Mouse (Mus musculus): ENCODE data around the gene Snap29. TPM values are rescaled to one million over a fixed set of nuclear protein-coding genes. Genes with fewer than 3 reads are reported as not detected.

The Snap29 gene
- polyA plus RNA-seq, 1 experiment from 2014 or later, result 107 TPM

- WGBS (ENCODE audit: missing documents), result under 1% methylated on average over 63 of the region's 63 CpGs
- Histone ChIP-seq H3K79me2 (ENCODE audit: inconsistent target) (peaks cover 49% of the 10 kb centered on the region), H3K36me3 (ENCODE audit: inconsistent target) (no peaks in the 10 kb centered on the region), H3K4me3 (ENCODE audit: inconsistent target) (peak within 1 kb of the TSS; percentile 97), H3K27ac (peak within 1 kb of the TSS; percentile 57)
Observed at GRCm38 (mm10) chr16:17451541-17452372, 46.0 kb downstream of the Snap29 start, which contains the start of gene Crkl. Gene Crkl (plus strand): TSS chr16:17451987.

GRCm38 (mm10) chr16:17452373-17452715, 46.6 kb downstream of the Snap29 start:
- 1% methylated on average over 24 of the region's 24 CpGs for WGBS (ENCODE audit: missing documents)
- Histone ChIP-seq H3K79me2 (ENCODE audit: inconsistent target) (peaks cover 55% of the 10 kb centered on the region), H3K36me3 (ENCODE audit: inconsistent target) (peaks cover under 1% of the 10 kb centered on the region; the same call in 1 of the 2 replicates)

GRCm38 (mm10) chr16:17456901-17457300, 51.1 kb downstream of the Snap29 start:
- Histone ChIP-seq H3K4me3 (ENCODE audit: inconsistent target) (no peak overlapping the region), H3K79me2 (ENCODE audit: inconsistent target) (peaks cover 100% of the 10 kb centered on the region), H3K36me3 (ENCODE audit: inconsistent target) (peaks cover 5% of the 10 kb centered on the region; the same call in 1 of the 2 replicates), H3K27ac (no peak overlapping the region)
- WGBS (ENCODE audit: missing documents), result 100% methylated on average over 1 of the region's 1 CpGs

More at GRCm38 (mm10) chr16:17452373-17452715, 46.6 kb downstream of the Snap29 start:
- Histone ChIP-seq H3K27ac (peak overlapping the region; percentile 51), H3K4me3 (ENCODE audit: inconsistent target) (peak overlapping the region; percentile 97)

GRCm38 (mm10) chr16:17460254-17460653, 54.5 kb downstream of the Snap29 start:
- no peak overlapping the region for H3K27ac ChIP-seq
- peaks cover 5% of the 10 kb centered on the region; the same call in 1 of the 2 replicates for H3K36me3 ChIP-seq (ENCODE audit: inconsistent target)
- 84% methylated on average over 4 of the region's 4 CpGs for WGBS (ENCODE audit: missing documents)

GRCm38 (mm10) chr16:17461596-17461995, 55.8 kb downstream of the Snap29 start:
- Histone ChIP-seq H3K79me2 (ENCODE audit: inconsistent target) (peaks cover 100% of the 10 kb centered on the region), H3K36me3 (ENCODE audit: inconsistent target) (peaks cover 5% of the 10 kb centered on the region; the same call in 1 of the 2 replicates), H3K27ac (no peak overlapping the region; the same call in 1 of the 2 replicates), H3K4me3 (ENCODE audit: inconsistent target) (no peak overlapping the region)
- 13% methylated on average over 1 of the region's 1 CpGs for WGBS (ENCODE audit: missing documents)

More at GRCm38 (mm10) chr16:17460254-17460653, 54.5 kb downstream of the Snap29 start:
- H3K79me2 ChIP-seq (ENCODE audit: inconsistent target), result peaks cover 100% of the 10 kb centered on the region
- H3K4me3 ChIP-seq (ENCODE audit: inconsistent target), result no peak overlapping the region

GRCm38 (mm10) chr16:17463184-17463583, 57.4 kb downstream of the Snap29 start:
- H3K36me3 ChIP-seq (ENCODE audit: inconsistent target), result no peaks in the 10 kb centered on the region

GRCm38 (mm10) chr16:17466875-17467663, 61.3 kb downstream of the Snap29 start:
- Histone ChIP-seq H3K27ac (no peak overlapping the region), H3K4me3 (ENCODE audit: inconsistent target) (no peak overlapping the region), H3K36me3 (ENCODE audit: inconsistent target) (peaks cover 12% of the 10 kb centered on the region), H3K79me2 (ENCODE audit: inconsistent target) (peaks cover 100% of the 10 kb centered on the region)
- WGBS (ENCODE audit: missing documents), result 79% methylated on average over 4 of the region's 4 CpGs

More at GRCm38 (mm10) chr16:17463184-17463583, 57.4 kb downstream of the Snap29 start:
- Histone ChIP-seq H3K79me2 (ENCODE audit: inconsistent target) (peaks cover 100% of the 10 kb centered on the region), H3K4me3 (ENCODE audit: inconsistent target) (no peak overlapping the region), H3K27ac (no peak overlapping the region)
- 93% methylated on average over 2 of the region's 2 CpGs for WGBS (ENCODE audit: missing documents)

- Histone ChIP-seq H3K27ac (no peak overlapping the region), H3K36me3 (ENCODE audit: inconsistent target) (peaks cover 14% of the 10 kb centered on the region), H3K4me3 (ENCODE audit: inconsistent target) (no peak overlapping the region), H3K79me2 (ENCODE audit: inconsistent target) (peaks cover 100% of the 10 kb centered on the region)
- WGBS (ENCODE audit: missing documents), result 89% methylated on average over 6 of the region's 6 CpGs
Observed at GRCm38 (mm10) chr16:17472498-17472897, 66.7 kb downstream of the Snap29 start.

GRCm38 (mm10) chr16:17474091-17474490, 68.3 kb downstream of the Snap29 start:
- Histone ChIP-seq H3K36me3 (ENCODE audit: inconsistent target) (peaks cover 10% of the 10 kb centered on the region), H3K27ac (no peak overlapping the region), H3K79me2 (ENCODE audit: inconsistent target) (peaks cover 100% of the 10 kb centered on the region), H3K4me3 (ENCODE audit: inconsistent target) (no peak overlapping the region)

- H3K36me3 ChIP-seq (ENCODE audit: inconsistent target), result 0 out of 2 replicates have a peak, but pooled peaks cover 6% of the 10 kb centered on the region
Observed at GRCm38 (mm10) chr16:17474761-17475160, 69.0 kb downstream of the Snap29 start.

GRCm38 (mm10) chr16:17475326-17475725, 69.5 kb downstream of the Snap29 start:
- H3K4me3 ChIP-seq (ENCODE audit: inconsistent target), result no peak overlapping the region
- 94% methylated on average over 3 of the region's 4 CpGs for WGBS (ENCODE audit: missing documents)
- H3K36me3 ChIP-seq (ENCODE audit: inconsistent target), result 0 out of 2 replicates have a peak, but pooled peaks cover 6% of the 10 kb centered on the region
- peaks cover 100% of the 10 kb centered on the region for H3K79me2 ChIP-seq (ENCODE audit: inconsistent target)
- H3K27ac ChIP-seq, result no peak overlapping the region

More at GRCm38 (mm10) chr16:17474761-17475160, 69.0 kb downstream of the Snap29 start:
- Histone ChIP-seq H3K79me2 (ENCODE audit: inconsistent target) (peaks cover 100% of the 10 kb centered on the region), H3K27ac (no peak overlapping the region), H3K4me3 (ENCODE audit: inconsistent target) (no peak overlapping the region)
- WGBS (ENCODE audit: missing documents), result 89% methylated on average over 2 of the region's 2 CpGs

- 65% methylated on average over 4 of the region's 4 CpGs for WGBS (ENCODE audit: missing documents)
- Histone ChIP-seq H3K36me3 (ENCODE audit: inconsistent target) (peaks cover 7% of the 10 kb centered on the region), H3K79me2 (ENCODE audit: inconsistent target) (peaks cover 100% of the 10 kb centered on the region), H3K4me3 (ENCODE audit: inconsistent target) (no peak overlapping the region), H3K27ac (no peak overlapping the region)
Observed at GRCm38 (mm10) chr16:17478331-17478943, 72.7 kb downstream of the Snap29 start.

Measured in macrophage (primary cell).